Mouse (Mus musculus) liver, adult 2 months (tissue): ENCODE data around the gene Msto1.

ENCODE experiments used
- CTCF ChIP-seq: fragments of 200-500 bp; IDR thresholded peaks from 2 replicates; pipeline ENCODE4 v1.5.1; 2011; ENCODE audit warnings: low read depth, low read length, control low read depth
- POLR2A ChIP-seq: fragments of 200-500 bp; IDR thresholded peaks from 2 replicates; pipeline ENCODE4 v1.6.1; 2011; ENCODE audit warnings: low read length, control low read depth; ENCODE audit not compliant: insufficient read depth; ENCODE audit errors: extremely low read depth

DNA sequence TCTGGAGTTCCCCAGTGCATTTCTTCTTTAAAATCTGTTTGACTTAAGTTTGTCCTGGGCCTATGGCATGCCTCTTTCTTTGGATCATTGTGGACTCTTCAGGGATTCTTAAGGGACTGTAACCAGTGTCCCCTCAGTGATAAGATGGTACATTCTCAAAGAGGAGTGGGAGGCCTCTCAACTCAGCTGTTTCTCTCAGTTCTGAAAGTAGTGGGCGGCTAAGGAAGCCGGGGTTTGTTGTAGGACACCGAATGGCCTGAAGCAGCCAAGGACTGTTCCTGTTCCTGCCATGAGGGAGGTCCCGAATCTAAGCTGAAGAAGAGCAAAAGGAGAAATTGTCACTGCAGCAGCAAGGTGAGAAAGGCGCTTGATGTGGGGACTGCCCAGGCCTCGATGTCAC, 8.6 kb downstream of the Msto1 start:
- no peak for TF ChIP-seq CTCF
- no peak for TF ChIP-seq POLR2A
